Mouse (Mus musculus): ENCODE data around the gene Zfp62. TPM values are rescaled to one million over a fixed set of nuclear protein-coding genes. Genes with fewer than 3 reads are reported as not detected.
"Not testable (repeated sequence)": the region's sequence is repeated elsewhere in the genome, so short reads cannot be mapped to it uniquely, and the experiment has no call there.

Zfp62 gene
- 10 to 100 TPM; 24.4 to 29.9 (median 26.0) TPM for total RNA-seq (2022)

DNA sequence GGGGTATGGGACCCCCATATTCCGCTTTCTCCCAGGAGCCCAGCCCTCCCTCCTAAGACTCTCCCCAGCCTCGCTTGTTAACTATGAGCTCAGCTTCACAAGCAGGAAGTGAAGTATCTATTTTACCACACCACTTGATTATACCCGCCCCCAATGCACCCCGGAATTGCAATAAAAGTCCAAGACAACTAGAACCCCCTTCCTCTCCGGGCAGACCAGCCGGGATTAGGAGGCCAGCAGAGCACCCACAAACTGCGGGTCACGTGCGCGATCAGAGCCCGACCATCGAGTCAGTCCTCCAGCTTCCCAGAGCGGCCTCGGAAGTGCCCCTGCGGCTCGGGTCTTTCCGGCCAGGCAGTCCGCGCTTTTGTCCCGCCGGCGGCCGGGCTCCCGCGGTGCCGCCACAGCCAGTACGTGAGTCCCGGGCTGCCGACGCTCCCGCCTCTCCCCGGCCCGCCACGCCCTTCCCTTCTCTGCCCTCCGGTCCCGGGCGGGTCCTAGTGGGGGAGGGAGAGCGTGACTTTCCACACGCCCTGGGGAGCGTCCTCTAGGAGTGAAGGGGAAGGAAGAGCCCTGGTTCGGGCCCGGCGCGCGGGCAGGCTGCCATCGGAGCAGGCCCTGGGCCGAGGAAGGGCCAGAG lies at the start of gene Zfp62:
Zfp62 (plus strand) TSS at position 164 of the 640 bp plus-strand sequence.
- DNase-seq (ENCODE audit: low spot score in 2 of 2): peak; percentile 93 to 94

DNA sequence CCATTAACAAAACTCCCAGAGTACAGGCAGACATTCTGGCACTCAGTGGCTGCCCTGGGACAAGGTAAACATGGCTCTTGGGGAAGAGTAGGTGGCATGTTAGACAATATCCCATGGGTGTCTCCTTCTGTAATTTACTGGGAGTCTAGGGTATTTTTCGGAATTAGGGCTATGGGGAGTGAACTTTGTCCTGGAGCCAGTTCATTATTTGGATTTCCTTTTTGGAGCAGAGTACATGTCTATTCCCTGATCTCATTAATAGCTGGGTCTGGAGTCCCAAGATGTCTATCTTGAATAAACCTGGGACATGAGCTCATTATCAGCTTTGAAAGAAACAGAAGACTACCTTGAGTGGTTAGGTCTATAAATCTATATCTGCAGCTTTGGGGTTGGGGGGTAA lies 49.0 kb upstream of the Zfp62 start, which contains the start of gene Olfr1394:
Olfr1394 (plus strand) TSS at position 301 of the 400 bp plus-strand sequence.
- DNase-seq (ENCODE audit: low spot score in 2 of 2): no peak

DNA sequence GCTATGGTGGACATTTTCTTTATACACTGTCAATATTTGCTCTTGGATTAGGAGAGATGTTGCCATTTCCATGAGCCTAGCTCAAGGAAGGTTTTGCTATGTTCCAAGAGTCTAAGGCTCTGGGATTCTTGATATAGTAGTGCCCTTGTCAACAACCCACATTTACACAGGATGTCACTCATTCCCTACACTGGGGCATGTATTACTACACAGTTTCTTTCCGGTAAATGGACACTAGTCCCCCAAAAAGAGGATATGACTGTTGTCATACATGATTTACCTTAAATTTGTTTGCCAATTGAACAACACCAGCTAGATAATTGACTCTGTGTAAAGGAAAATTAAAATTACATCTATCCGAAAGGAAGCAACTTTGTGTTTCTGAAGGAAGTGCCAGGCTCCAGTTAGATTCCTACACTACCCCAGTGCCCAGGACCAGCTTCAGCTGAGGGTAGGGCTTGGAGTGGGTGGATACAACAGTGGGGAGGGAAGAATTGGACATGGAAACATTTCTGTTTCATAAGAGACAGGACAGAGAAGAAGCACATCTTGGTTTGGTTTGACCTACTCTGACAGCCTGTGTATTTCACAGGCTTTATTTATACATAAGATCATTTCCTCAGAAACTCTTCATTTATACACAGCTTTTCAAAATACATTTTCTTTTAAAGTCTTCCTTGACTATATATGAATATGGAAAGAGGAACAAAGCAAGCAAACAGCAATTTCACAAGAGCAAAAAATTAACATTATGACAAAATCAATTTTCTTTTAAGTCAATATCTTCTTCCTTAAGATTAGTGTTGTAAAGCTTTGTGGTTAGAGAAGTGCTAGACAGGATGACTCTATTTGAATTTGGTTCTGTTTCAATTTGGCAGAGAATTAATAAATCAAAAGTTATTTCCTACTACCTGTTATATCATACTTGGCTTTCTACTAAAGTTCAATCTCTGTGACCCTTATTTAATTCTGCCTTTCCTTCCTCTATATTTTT lies 46.0 kb upstream of the Zfp62 start:
- no peak for DNase-seq (ENCODE audit: low spot score in 2 of 2)

GRCm38 (mm10) chr11:49168839-49169611 lies 34.1 kb upstream of the Zfp62 start:
- no peak for DNase-seq (ENCODE audit: low spot score in 2 of 2)

- DNase-seq (ENCODE audit: low spot score in 2 of 2): no peak
Observed at GRCm38 (mm10) chr11:49170576-49170975, 32.5 kb upstream of the Zfp62 start.

- DNase-seq (ENCODE audit: low spot score in 2 of 2): no peak
Observed at GRCm38 (mm10) chr11:49175345-49175744, 27.7 kb upstream of the Zfp62 start.

GRCm38 (mm10) chr11:49176047-49176779 lies 26.9 kb upstream of the Zfp62 start:
- DNase-seq (ENCODE audit: low spot score in 2 of 2): not testable (repeated sequence)

- DNase-seq (ENCODE audit: low spot score in 2 of 2): no peak
Observed at GRCm38 (mm10) chr11:49183172-49183571, 19.9 kb upstream of the Zfp62 start.

DNA sequence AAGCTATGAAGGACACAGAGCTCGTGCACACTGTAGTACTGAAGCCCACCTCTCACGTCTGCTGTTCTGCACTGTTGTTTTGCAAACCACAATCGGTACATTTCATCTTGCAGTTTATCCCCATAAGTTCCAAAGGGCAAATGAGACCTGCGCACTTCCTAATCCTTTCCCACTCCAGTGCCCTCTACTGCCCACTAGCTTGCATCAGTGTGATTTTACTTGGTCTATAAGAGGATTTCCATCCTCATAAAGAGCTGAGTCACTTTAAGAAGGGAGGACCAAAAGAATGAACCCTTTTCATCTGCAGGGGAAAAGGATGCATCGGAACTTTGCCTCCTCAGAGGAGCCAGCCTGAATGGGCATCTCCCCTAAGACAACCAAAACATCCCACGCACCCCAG lies 16.6 kb upstream of the Zfp62 start:
- no peak for DNase-seq (ENCODE audit: low spot score in 2 of 2)

DNA sequence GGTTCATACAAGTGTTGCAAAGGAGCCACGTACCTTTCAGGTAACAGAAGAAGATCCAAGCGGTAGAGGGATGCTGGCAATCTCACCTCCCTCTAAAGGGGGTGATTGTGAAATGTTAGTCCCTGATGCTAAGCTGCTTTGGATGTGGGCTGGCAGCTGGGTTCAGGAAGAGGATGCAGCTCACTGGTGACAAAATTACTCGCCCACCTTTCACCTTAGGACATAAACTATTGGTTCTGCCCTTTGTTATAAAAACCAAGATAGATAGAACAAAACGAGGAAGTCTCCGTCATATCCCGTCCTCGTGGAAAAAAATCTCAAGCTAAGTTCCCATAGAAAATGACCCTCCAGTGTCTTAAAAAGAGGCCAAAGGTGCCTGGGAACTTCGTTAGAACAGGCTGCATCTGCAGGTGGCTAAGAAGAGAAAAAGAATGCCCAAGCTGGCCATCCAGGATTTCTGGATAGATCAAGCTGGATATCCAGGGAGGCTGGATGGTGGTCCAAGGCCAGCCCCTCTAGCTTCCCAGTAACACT lies 16.1 kb upstream of the Zfp62 start, which contains the start of gene Btnl9:
Btnl9 (minus strand) TSS at position 205 of the 534 bp plus-strand sequence.
- DNase-seq (ENCODE audit: low spot score in 2 of 2): no peak

GRCm38 (mm10) chr11:49187701-49188100 lies 15.4 kb upstream of the Zfp62 start:
- no peak for DNase-seq (ENCODE audit: low spot score in 2 of 2)

GRCm38 (mm10) chr11:49189737-49190136 lies 13.4 kb upstream of the Zfp62 start:
- peak; percentile 15 to 27 for DNase-seq (ENCODE audit: low spot score in 2 of 2)

DNA sequence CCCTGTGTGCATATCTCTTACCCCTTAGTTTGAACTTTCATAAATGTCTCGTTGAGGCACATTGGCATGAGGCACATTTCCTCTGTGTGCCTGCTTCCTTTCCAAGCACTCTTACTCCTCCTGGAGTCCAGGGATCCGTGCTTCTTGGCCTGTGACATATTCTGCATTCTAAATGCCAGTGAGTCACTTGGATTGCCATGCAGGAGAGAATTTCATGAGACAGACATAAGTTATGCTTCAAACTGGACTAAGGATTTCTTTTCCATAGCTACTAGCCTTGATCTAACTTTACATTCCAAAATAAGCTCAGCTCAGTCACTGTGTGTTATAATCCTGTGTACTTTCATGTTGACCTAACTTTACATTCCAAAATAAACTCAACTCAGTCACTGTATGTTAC lies 12.0 kb upstream of the Zfp62 start:
- no peak for DNase-seq (ENCODE audit: low spot score in 2 of 2)

DNA sequence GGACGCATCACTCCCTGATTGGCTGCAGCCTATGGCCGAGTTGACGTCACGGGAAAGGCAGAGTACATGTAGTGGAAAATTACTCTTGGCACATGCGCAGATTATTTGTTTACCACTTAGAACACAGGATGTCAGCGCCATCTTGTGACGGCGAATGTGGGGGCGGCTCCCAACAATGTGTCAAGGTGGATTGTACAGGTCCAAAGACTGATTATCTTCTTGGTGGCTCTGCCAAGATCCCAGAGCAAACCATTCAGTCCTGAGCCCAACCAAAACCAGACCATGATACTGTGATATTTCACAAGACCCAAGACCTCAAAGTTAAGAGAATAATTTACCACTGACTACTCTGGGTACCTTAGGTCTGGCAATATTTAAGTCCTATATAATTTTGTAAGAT lies 8.3 kb upstream of the Zfp62 start:
- not testable (repeated sequence) for DNase-seq (ENCODE audit: low spot score in 2 of 2)

DNA sequence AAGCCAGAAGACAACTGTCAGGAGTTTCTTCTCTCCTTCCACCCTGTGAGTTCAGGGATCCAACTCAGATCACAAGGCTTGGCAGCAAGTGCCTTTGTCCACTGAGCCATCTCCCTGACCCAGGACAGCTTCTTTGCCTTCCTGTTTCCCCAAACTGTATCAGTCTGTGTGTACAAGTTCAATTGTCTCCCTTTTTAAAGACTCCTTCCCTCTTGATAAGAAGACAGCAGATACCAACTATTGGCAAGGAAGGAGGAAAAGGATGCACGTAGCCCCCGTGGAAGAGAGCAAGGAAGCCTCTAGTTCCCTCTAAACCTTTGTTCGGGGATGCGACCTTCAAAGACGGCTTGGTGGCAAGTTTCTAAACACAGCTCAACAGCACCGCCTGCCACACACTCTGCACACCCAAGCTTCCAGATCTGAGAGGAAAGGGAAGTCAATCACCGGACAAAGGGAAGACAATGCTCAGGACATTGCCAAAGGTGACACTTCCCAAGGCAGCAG lies 7.2 kb upstream of the Zfp62 start:
- no peak for DNase-seq (ENCODE audit: low spot score in 2 of 2)

DNA sequence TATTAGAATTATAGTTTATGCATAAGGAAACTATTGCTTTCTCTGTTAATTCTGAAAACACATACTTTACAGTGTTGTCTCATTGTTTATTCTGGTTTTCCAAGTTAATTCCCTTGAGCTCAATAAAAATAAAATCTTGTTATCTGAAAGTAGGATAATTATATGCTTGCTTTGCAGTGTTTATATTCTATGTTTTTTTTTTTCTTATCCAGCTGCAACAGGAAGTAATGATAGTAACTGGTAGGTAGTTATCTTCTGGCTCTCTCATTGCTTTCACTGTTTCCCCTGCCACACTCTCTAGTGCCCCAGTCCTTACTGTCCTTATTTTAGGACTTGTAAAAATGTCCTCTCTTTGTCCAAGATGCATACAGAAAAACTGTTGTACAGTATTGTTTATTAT lies 2.4 kb upstream of the Zfp62 start:
- DNase-seq (ENCODE audit: low spot score in 2 of 2): no peak

GRCm38 (mm10) chr11:49201142-49201541 lies 1.9 kb upstream of the Zfp62 start:
- no peak for DNase-seq (ENCODE audit: low spot score in 2 of 2)

DNA sequence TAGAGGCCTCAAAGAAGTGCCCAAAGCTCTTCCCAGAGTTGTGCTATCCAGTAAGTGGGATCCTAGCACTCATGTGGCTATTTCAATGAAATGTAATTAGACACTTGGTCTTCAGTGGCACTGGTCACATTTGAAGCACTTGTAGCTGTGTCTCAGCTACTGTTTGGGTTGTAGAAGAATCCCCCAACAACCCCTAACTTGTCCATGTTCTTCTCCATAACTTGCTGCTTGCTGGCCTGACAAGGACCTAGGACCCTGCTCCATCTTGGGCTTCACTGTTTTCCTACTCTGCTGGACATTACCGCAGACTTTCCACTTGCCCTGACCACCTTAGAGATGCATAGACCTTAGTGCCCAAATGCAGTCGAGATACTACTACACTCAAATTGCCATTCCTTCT lies 1.0 kb upstream of the Zfp62 start:
- no peak for DNase-seq (ENCODE audit: low spot score in 2 of 2)

- DNase-seq (ENCODE audit: low spot score in 2 of 2): no peak
Observed at GRCm38 (mm10) chr11:49202523-49203061, 500 bp upstream of the Zfp62 start.
